Mouse (Mus musculus): Measurements from ENCODE around the gene Deaf1. TPM values are rescaled to one million over a fixed set of nuclear protein-coding genes. Genes with fewer than 3 reads are reported as not detected.
A peak's percentile ranks its signal among the peaks of the same experiment; 100 is the strongest.

Deaf1 gene
- 66.9 and 70.8 TPM in 2 replicates for polyA plus RNA-seq (2015; fragmentation: Nextera tagmentation; extraction: Ambion mirVana)

DNA sequence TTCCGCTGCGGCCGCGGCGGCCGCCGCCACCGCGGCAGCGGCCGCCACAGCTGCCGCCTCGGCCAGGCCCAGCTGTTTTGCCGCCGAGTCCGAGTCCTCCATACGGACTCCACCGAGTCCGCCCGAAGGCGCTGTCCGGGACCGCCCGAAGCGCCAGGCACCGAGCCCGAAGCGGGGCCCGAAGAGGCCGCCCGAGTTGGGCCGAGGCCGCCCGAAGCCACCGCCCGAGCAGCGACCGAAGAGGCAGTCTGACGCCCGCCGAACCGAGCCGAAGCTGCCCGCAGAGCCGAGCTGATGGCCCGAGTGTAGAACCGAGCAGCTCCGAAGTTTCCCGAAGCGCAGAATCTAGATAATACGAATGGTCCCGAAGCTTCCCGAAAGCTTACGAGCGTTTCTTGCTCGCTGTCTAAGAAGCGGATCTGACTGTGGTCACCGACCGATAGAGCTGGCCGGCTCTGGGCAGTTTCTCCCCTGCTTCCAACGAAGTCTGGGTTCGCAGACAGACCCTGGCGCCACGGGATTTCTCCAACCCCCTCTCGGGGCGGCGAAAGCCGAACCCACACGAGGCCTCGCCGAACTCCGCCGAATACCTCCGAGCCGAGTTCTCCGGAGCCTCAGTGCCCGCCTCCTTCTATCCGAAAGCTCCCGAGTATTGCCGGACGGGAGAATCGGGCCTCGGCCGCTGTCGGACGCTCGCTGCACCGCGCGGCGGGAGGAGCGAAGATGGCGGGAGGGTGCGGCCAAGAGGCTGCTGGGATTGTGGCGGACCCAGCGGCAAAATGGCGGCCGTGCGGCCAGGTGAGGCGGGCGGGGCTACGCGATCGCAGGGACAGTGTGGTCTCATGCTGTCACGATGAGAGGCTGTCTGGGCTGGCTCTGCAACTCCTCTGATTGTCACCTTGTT, at the start of gene Deaf1, which contains the start of gene Tmem80:
Gene Deaf1 (minus strand): TSS at position 222 of the 904 bp plus-strand sequence.
Gene Tmem80 (plus strand): TSS at position 271 of the 904 bp plus-strand sequence.
- H3K4me3 ChIP-seq (replicated peaks): peak within 1 kb of the TSS; percentile 68
- ATAC-seq (ENCODE audit: insufficient read depth, low FRiP score, low read depth): peak; percentile 96
- H3K27ac ChIP-seq: peak within 1 kb of the TSS; percentile 99
- under 1% methylated on average over 103 of the region's 105 CpGs for WGBS
- peaks cover 8% of the 10 kb centered on the region for H3K36me3 ChIP-seq
- H3K9me3 ChIP-seq: no peaks in the 10 kb centered on the region
- H3K4me1 ChIP-seq: peaks cover 22% of the 10 kb centered on the region
- peak within 1 kb of the TSS; percentile 99 for H3K4me2 ChIP-seq
- H3K9ac ChIP-seq: peak within 1 kb of the TSS; percentile 96
- H3K27me3 ChIP-seq (replicated peaks): no peaks in the 10 kb centered on the region

GRCm38 (mm10) chr7:141374399-141374798, 46.9 kb upstream of the Deaf1 start:
- Histone ChIP-seq H3K4me1 (no peaks in the 10 kb centered on the region; the same call in 1 of the 2 replicates), H3K9ac (no peak overlapping the region), H3K27me3 (replicated peaks) (no peaks in the 10 kb centered on the region), H3K4me2 (no peak overlapping the region), H3K9me3 (no peaks in the 10 kb centered on the region), H3K27ac (no peak overlapping the region), H3K4me3 (replicated peaks) (no peak overlapping the region), H3K36me3 (no peaks in the 10 kb centered on the region)
- ATAC-seq (ENCODE audit: insufficient read depth, low FRiP score, low read depth): no peak

DNA sequence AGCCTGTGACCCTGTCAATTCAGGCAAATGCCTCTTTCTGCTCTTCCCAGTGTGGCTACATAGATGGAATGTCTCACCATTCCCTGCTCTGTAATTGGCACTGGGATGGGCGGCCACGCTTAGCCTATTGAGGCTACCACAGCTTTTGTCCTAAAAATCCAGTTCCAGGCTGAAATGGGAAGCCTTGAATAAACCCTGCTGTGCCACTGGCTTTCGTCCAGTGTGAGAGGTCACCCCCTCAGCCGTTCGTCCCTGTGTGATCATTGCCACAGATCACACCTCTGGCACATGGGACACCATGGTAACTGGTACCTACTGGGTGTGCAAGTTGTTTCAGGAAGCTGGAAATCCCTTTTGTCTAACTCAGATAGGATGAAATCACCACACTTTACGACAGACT, 46.1 kb upstream of the Deaf1 start:
- Histone ChIP-seq H3K4me2 (no peak overlapping the region), H3K27me3 (replicated peaks) (no peaks in the 10 kb centered on the region), H3K27ac (no peak overlapping the region), H3K4me1 (no peaks in the 10 kb centered on the region; the same call in 1 of the 2 replicates), H3K9me3 (no peaks in the 10 kb centered on the region), H3K9ac (no peak overlapping the region), H3K4me3 (replicated peaks) (no peak overlapping the region), H3K36me3 (no peaks in the 10 kb centered on the region)
- no peak for ATAC-seq (ENCODE audit: insufficient read depth, low FRiP score, low read depth)
- 77% methylated on average over 6 of the region's 6 CpGs for WGBS

GRCm38 (mm10) chr7:141371942-141372595, 44.6 kb upstream of the Deaf1 start:
- H3K4me3 ChIP-seq (replicated peaks): no peak overlapping the region
- 39% methylated on average over 6 of the region's 6 CpGs for WGBS
- no peak overlapping the region for H3K9ac ChIP-seq
- no peak for ATAC-seq (ENCODE audit: insufficient read depth, low FRiP score, low read depth)
- no peaks in the 10 kb centered on the region for H3K27me3 ChIP-seq (replicated peaks)
- H3K36me3 ChIP-seq: no peaks in the 10 kb centered on the region
- H3K9me3 ChIP-seq: no peaks in the 10 kb centered on the region
- no peaks in the 10 kb centered on the region; the same call in 1 of the 2 replicates for H3K4me1 ChIP-seq
- no peak overlapping the region for H3K27ac ChIP-seq
- H3K4me2 ChIP-seq: no peak overlapping the region

DNA sequence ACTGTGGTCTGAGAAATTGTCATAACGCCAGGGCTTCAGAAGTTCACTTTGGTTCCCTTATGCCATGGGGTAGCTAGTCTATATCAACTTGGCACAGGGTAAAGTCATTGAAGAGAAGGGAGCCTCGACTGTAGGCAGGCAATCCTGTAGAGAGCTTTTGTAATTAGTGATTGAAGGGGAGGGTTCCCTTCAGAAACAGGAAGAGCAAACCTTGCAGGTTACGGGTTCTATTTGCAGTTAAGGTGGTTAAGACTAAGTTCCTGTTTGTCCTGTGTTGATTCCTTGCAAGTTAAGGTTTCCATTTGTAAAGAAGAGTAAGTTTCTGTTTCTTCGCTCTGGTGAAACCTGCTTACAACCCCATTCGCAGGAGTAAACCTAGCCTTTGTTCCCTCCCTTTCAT, 42.4 kb upstream of the Deaf1 start:
- H3K36me3 ChIP-seq: no peaks in the 10 kb centered on the region

GRCm38 (mm10) chr7:141367358-141367757, 39.9 kb upstream of the Deaf1 start:
- Histone ChIP-seq H3K27me3 (replicated peaks) (no peaks in the 10 kb centered on the region), H3K4me3 (replicated peaks) (no peak overlapping the region)

More for the DNA sequence above, 42.4 kb upstream of the Deaf1 start:
- no peaks in the 10 kb centered on the region for H3K9me3 ChIP-seq
- no peak overlapping the region for H3K27ac ChIP-seq
- ATAC-seq (ENCODE audit: insufficient read depth, low FRiP score, low read depth): no peak
- H3K4me1 ChIP-seq: no peaks in the 10 kb centered on the region; the same call in 1 of the 2 replicates
- H3K27me3 ChIP-seq (replicated peaks): no peaks in the 10 kb centered on the region
- WGBS: 66% methylated on average over 5 of the region's 5 CpGs
- no peak overlapping the region for H3K9ac ChIP-seq
- H3K4me2 ChIP-seq: no peak overlapping the region
- no peak overlapping the region for H3K4me3 ChIP-seq (replicated peaks)

GRCm38 (mm10) chr7:141365049-141365445, 37.6 kb upstream of the Deaf1 start:
- Histone ChIP-seq H3K27ac (no peak overlapping the region), H3K27me3 (replicated peaks) (no peaks in the 10 kb centered on the region), H3K9ac (no peak overlapping the region), H3K9me3 (no peaks in the 10 kb centered on the region), H3K36me3 (no peaks in the 10 kb centered on the region), H3K4me2 (no peak overlapping the region), H3K4me3 (replicated peaks) (no peak overlapping the region), H3K4me1 (peaks cover 7% of the 10 kb centered on the region)
- no peak for ATAC-seq (ENCODE audit: insufficient read depth, low FRiP score, low read depth)
- 63% methylated on average over 3 of the region's 3 CpGs for WGBS

More at GRCm38 (mm10) chr7:141367358-141367757, 39.9 kb upstream of the Deaf1 start:
- H3K36me3 ChIP-seq: no peaks in the 10 kb centered on the region
- H3K9ac ChIP-seq: no peak overlapping the region
- no peak for ATAC-seq (ENCODE audit: insufficient read depth, low FRiP score, low read depth)
- H3K27ac ChIP-seq: no peak overlapping the region
- no peaks in the 10 kb centered on the region for H3K9me3 ChIP-seq
- no peak overlapping the region for H3K4me2 ChIP-seq
- WGBS: 85% methylated on average over 4 of the region's 4 CpGs
- H3K4me1 ChIP-seq: no peaks in the 10 kb centered on the region; the same call in 1 of the 2 replicates

DNA sequence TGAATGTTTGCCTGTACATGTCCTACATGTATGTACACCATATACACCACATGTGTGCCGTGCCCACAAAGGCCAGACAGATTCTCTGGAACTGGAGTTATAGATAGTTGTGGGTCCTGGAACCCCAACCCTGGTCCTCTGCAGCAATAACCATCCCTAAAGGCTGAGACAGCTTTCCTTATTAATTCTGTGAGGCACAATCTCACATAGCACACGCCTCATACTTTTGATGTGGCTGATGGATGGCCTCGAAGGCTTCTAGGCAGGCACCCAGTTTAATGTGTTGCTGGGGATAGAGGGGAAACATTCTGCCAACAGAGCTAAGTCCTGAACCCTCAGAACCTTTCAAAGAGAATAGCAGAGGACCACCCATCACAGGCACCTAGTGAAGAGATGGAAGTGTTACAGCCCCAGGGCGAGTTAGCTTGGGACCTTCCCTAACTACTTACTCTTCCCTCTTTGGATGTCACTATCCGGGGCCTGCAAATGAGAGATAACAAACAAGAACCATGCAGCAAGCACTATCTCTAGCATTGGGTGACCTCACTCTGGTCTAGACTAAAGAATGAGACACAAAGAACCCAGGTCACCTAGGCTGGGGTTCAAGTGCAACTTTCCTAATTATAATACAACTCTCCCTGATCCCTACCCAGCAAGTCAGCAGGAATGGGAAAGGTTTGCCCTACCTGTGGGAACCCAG, 37.0 kb upstream of the Deaf1 start:
- Histone ChIP-seq H3K4me1 (peaks cover 7% of the 10 kb centered on the region; the same call in 1 of the 2 replicates), H3K36me3 (no peaks in the 10 kb centered on the region), H3K27ac (no peak overlapping the region), H3K27me3 (replicated peaks) (no peaks in the 10 kb centered on the region), H3K9me3 (no peaks in the 10 kb centered on the region), H3K9ac (no peak overlapping the region), H3K4me3 (replicated peaks) (no peak overlapping the region), H3K4me2 (no peak overlapping the region)
- ATAC-seq (ENCODE audit: insufficient read depth, low FRiP score, low read depth): peak; percentile 76; the same call in 1 of the 2 replicates
- 77% methylated on average over 5 of the region's 5 CpGs for WGBS

- no peak for ATAC-seq (ENCODE audit: insufficient read depth, low FRiP score, low read depth)
- WGBS: 65% methylated on average over 2 of the region's 2 CpGs
- Histone ChIP-seq H3K9ac (no peak overlapping the region), H3K27me3 (replicated peaks) (no peaks in the 10 kb centered on the region), H3K4me2 (no peak overlapping the region), H3K27ac (no peak overlapping the region), H3K4me3 (replicated peaks) (no peak overlapping the region), H3K36me3 (no peaks in the 10 kb centered on the region), H3K9me3 (no peaks in the 10 kb centered on the region), H3K4me1 (peaks cover 7% of the 10 kb centered on the region; the same call in 1 of the 2 replicates)
Observed at GRCm38 (mm10) chr7:141363752-141364125, 36.2 kb upstream of the Deaf1 start.

- WGBS: 55% methylated on average over 4 of the region's 4 CpGs
- H3K36me3 ChIP-seq: no peaks in the 10 kb centered on the region
- no peak overlapping the region for H3K27ac ChIP-seq
- no peak overlapping the region for H3K4me3 ChIP-seq (replicated peaks)
- H3K9me3 ChIP-seq: no peaks in the 10 kb centered on the region
- no peak overlapping the region for H3K4me2 ChIP-seq
- peaks cover 7% of the 10 kb centered on the region; the same call in 1 of the 2 replicates for H3K4me1 ChIP-seq
- H3K9ac ChIP-seq: no peak overlapping the region
- H3K27me3 ChIP-seq (replicated peaks): no peaks in the 10 kb centered on the region
- ATAC-seq (ENCODE audit: insufficient read depth, low FRiP score, low read depth): peak; percentile 36; the same call in 1 of the 2 replicates
Observed at GRCm38 (mm10) chr7:141363106-141363751, 35.7 kb upstream of the Deaf1 start.

DNA sequence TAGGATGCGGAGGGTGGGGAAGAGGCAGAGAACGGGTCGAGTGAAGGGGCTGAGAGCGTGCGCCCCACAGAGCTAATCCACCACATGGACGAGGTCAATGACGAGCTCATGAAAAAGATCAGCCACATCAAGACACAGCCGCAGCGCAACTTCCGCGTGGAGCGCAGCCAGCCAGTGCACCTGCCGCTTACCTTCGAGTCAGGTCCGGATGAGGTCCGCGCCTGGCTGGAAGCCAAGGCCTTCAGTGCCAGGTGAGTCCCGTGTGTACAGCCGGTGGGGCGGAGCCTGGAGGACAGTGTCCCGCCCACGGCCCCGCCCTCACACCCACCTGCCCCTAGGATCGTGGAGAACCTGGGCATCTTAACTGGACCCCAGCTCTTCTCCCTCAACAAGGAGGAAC, 34.0 kb upstream of the Deaf1 start:
- H3K4me3 ChIP-seq (replicated peaks): no peak overlapping the region
- H3K27me3 ChIP-seq (replicated peaks): no peaks in the 10 kb centered on the region
- 0 out of 2 replicates have a peak overlapping the region, but pooled peaks have one; percentile 28 for H3K27ac ChIP-seq
- no peaks in the 10 kb centered on the region for H3K9me3 ChIP-seq
- H3K36me3 ChIP-seq: no peaks in the 10 kb centered on the region
- WGBS: 13% methylated on average over 24 of the region's 24 CpGs
- H3K9ac ChIP-seq: no peak overlapping the region
- peak; percentile 57 for ATAC-seq (ENCODE audit: insufficient read depth, low FRiP score, low read depth)
- peak overlapping the region; percentile 20 for H3K4me2 ChIP-seq
- H3K4me1 ChIP-seq: peaks cover 7% of the 10 kb centered on the region; the same call in 1 of the 2 replicates
